Mouse (Mus musculus) lung, embryonic 14.5 days (tissue): ENCODE measurements around the gene Pianp. TPM values are rescaled to one million over a fixed set of nuclear protein-coding genes. Genes with fewer than 3 reads are reported as not detected.

Experiments
- ATAC-seq: fragments of 200-750 bp; cut with Nextera tagmentation; 2 replicates; pipeline ENCODE4 v1.8.0; 2017; ENCODE audit warnings: mild to moderate bottlenecking, moderate TSS enrichment, moderate library complexity; ENCODE audit not compliant: insufficient read depth
- DNase-seq: peaks from one replicate; pipeline ENCODE4 v3.0.0-alpha.2; 2015
- H3K27ac ChIP-seq: fragments of 300-500 bp; sonication (generic); 2 replicates; pipeline ENCODE4 v1.5.1; 2014; ENCODE audit warnings: low read depth, mild to moderate bottlenecking, moderate library complexity
- H3K27me3 ChIP-seq: fragments of 300-500 bp; sonication (generic); 2 replicates; pipeline ENCODE4 v1.6.1; 2014; ENCODE audit warnings: low read length, control low read depth; ENCODE audit not compliant: insufficient read depth
- H3K36me3 ChIP-seq: fragments of 300-500 bp; sonication (generic); 2 replicates; pipeline ENCODE4 v1.6.1; 2014; ENCODE audit warnings: control low read depth; ENCODE audit not compliant: insufficient read depth
- H3K4me1 ChIP-seq: fragments of 300-500 bp; sonication (generic); 2 replicates; pipeline ENCODE4 v1.6.1; 2014; ENCODE audit warnings: antibody characterized with exemption, control low read depth; ENCODE audit not compliant: insufficient read depth
- H3K4me2 ChIP-seq: fragments of 300-500 bp; sonication (generic); 2 replicates; pipeline ENCODE4 v1.6.1; 2014; ENCODE audit warnings: mild to moderate bottlenecking
- H3K4me3 ChIP-seq: fragments of 300-500 bp; sonication (generic); 2 replicates; pipeline ENCODE4 v1.5.1; 2014; ENCODE audit warnings: low read depth, low read length
- H3K9ac ChIP-seq: fragments of 300-500 bp; sonication (generic); 2 replicates; pipeline ENCODE4 v1.6.1; 2014
- H3K9me3 ChIP-seq: fragments of 300-500 bp; sonication (generic); 2 replicates; pipeline ENCODE4 v1.6.1; 2016; ENCODE audit warnings: low read depth, low read length, control low read depth
- CTCF ChIP-seq: IDR thresholded peaks from 2 replicates; pipeline ENCODE4 v1.5.1; 2016; ENCODE audit warnings: antibody characterized with exemption, low read depth
- WGBS: fragments of 180-500 bp; shearing (Covaris S2); extraction: QIAGEN DNeasy Blood & Tissue Kit; methylation state at CpG from one replicate; pipeline ENCODE4 v1.1.7; 2014; 5-methylcytosine and 5-hydroxymethylcytosine counted together
- polyA plus RNA-seq: library from polyadenylated mRNA; unstranded; fragments of >200 nt; fragmentation: Nextera tagmentation; extraction: Ambion mirVana; gene quantifications from 2 replicates; pipeline ENCODE4 v1.2.1, GENCODE M21; 2014

The Pianp gene
- polyA plus RNA-seq, 1 experiment from 2014 or later, result 0.59 TPM

DNA sequence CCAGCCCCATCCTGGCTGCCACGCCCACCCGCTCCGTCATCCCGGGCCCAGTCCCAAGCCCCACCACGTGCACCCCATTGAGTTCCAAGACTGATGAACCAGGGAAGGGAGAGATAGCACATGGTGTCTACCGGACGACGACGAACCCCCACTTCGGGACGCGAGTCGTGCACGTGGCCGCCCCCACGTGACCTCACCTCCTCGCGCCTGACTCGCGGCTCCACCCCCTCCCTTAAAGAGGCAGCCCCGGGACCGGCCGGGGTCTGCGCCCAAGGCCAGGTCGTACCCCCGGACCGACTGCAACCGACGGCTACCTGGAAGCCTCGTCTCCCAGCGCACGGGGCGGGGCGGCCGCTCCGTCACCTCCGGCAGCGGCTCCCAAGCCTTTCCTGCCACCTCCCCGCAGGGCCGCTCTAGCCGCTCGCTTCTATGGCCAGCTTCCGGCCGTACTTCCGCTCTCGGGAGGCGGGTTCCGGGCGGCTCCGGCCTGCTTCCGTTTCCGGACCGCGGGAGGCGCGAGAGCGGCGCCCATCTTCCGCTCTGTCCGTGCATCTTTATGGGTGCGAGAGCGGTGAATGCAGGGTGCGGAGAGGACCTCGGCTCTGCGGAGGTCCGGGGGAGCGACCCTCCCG lies 31.3 kb upstream of the Pianp start, which contains the start of gene Cops7a:
TSS of gene Cops7a (minus strand) at position 451 of the 632 bp plus-strand sequence.
- H3K27ac ChIP-seq, result peak within 1 kb of the TSS; percentile 88
- ATAC-seq, result peak; percentile 95
- peak within 1 kb of the TSS; percentile 74 for H3K9ac ChIP-seq
- peaks cover 8% of the 10 kb centered on the region; the same call in 1 of the 2 replicates for H3K4me1 ChIP-seq
- TF ChIP-seq CTCF, result no peak
- no peaks in the 10 kb centered on the region for H3K27me3 ChIP-seq
- no peaks in the 10 kb centered on the region; the same call in 1 of the 2 replicates for H3K9me3 ChIP-seq
- peak within 1 kb of the TSS; percentile 75 for H3K4me2 ChIP-seq
- DNase-seq, result peak; percentile 98
- peaks cover 26% of the 10 kb centered on the region for H3K36me3 ChIP-seq
- WGBS, result under 1% methylated on average over 68 of the region's 68 CpGs
- peak within 1 kb of the TSS; percentile 65 for H3K4me3 ChIP-seq

DNA sequence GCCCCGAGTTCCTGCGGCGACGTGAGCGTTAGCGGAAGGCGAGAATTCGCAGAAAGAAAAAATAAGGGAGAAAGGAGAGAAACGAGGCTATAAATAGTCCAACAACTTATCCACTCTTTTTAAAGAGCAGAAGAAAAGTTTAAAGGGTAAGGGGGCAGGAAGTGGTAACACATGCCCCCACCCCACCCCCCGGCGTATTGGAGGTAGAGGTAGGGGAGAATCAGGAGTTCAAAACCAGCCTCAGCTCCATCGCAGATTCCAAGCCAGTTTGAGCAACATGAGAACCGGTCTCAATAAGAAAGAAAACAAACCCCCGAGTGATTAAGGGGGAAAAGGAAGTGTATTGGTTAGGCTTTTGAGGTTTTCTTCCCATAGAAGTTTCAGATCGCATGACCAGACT lies 30.7 kb upstream of the Pianp start:
- peaks cover 8% of the 10 kb centered on the region; the same call in 1 of the 2 replicates for H3K4me1 ChIP-seq
- no peaks in the 10 kb centered on the region; the same call in 1 of the 2 replicates for H3K9me3 ChIP-seq
- 13% methylated on average over 15 of the region's 15 CpGs for WGBS
- peak overlapping the region; percentile 88 for H3K27ac ChIP-seq
- peak overlapping the region; percentile 75 for H3K4me2 ChIP-seq
- H3K36me3 ChIP-seq, result peaks cover 21% of the 10 kb centered on the region
- ATAC-seq (no peak; the same call in 1 of the 2 replicates), DNase-seq (peak; percentile 26)
- H3K9ac ChIP-seq, result peak overlapping the region; percentile 74
- no peak for TF ChIP-seq CTCF
- peak overlapping the region; percentile 65 for H3K4me3 ChIP-seq
- no peaks in the 10 kb centered on the region for H3K27me3 ChIP-seq

DNA sequence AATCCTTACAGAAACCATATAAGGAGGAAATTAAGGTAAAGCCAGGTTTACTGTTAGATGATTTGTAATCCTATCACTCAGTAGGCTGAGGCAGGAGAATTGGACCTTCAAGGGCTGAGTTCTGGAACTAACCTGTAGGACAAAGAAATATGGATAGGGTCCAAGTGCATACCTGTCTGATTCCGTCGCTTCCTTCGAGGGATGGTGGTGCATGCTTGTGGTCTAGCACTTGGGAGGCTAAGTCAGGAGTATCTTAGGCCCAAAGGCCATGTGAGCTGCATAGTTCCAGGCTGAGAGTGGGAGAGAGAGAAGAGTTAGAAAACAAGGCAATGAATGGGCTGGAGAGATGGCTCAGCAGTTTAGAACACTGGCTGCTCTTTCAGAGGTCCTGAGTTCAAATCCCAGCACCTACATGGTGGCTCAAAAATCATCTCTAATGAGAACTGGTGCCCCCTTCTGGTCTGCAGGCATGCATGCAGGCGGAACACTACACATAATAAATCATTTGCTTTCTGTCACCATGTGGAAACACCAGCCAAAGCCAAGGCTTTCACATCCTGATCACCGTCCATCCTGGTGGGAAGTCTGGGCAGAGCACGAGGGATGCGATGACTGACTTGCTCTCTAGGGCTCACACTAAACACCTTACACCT lies 29.9 kb upstream of the Pianp start:
- ATAC-seq, result no peak
- WGBS, result 93% methylated on average over 7 of the region's 7 CpGs

DNA sequence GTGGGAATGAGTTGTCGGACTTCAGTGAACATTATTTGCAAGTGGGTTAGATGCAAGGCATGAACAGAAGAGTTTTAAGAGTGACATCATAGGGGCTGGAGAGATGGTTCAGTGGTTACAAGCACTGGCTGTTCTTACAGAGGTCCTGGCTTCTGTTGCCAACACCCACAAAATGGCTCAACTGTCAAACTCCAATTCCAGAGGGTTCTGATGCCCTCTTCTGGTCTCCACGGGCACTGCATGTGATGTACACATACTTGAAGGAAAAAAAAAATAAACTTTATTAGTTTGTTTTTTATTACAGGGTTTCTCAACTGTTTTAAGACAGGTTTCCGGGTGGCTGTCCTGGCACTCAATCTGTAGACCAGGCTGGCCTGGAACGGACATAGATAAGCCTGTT lies 28.7 kb upstream of the Pianp start:
- ATAC-seq (no peak), DNase-seq (peak; percentile 75)
- no peak overlapping the region for H3K4me3 ChIP-seq
- H3K9me3 ChIP-seq, result no peaks in the 10 kb centered on the region; the same call in 1 of the 2 replicates
- H3K36me3 ChIP-seq, result 0 out of 2 replicates have a peak, but pooled peaks cover 4% of the 10 kb centered on the region
- H3K4me1 ChIP-seq, result peaks cover 8% of the 10 kb centered on the region; the same call in 1 of the 2 replicates
- no peaks in the 10 kb centered on the region for H3K27me3 ChIP-seq
- H3K9ac ChIP-seq, result no peak overlapping the region
- H3K27ac ChIP-seq, result no peak overlapping the region
- H3K4me2 ChIP-seq, result no peak overlapping the region
- peak; percentile 62 for TF ChIP-seq CTCF
- WGBS, result 61% methylated on average over 4 of the region's 4 CpGs

More for the DNA sequence above, 29.9 kb upstream of the Pianp start:
- Histone ChIP-seq H3K9ac (no peak overlapping the region), H3K4me3 (peak overlapping the region; percentile 65), H3K4me2 (peak overlapping the region; percentile 75), H3K27ac (no peak overlapping the region), H3K27me3 (no peaks in the 10 kb centered on the region), H3K9me3 (no peaks in the 10 kb centered on the region; the same call in 1 of the 2 replicates), H3K4me1 (peaks cover 8% of the 10 kb centered on the region; the same call in 1 of the 2 replicates), H3K36me3 (peaks cover 12% of the 10 kb centered on the region)
- peak; percentile 24 for DNase-seq
- TF ChIP-seq CTCF, result peak; percentile 47

DNA sequence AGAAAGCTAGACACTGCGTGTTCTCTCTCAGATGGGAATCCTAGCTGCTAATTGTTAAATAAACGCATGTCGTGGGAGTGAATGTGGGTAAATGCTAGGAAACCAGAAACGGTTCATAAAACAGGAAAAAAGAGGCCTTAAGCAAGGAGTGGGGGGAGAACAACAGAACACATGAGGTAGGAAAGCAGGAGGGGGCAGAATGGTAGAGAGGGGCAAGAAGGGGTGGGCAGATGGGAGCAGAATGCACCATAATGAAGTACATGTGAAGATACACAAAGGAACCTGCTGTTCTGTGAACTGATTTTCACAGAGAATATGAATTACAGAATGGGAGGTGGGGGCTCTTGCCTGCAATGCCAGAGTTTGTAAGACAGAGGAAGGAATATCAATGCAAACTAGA lies 4.3 kb upstream of the Pianp start:
- ATAC-seq (no peak), DNase-seq (no peak)
- no peak overlapping the region for H3K4me3 ChIP-seq
- H3K4me2 ChIP-seq, result no peak overlapping the region
- no peak overlapping the region for H3K27ac ChIP-seq
- H3K9ac ChIP-seq, result no peak overlapping the region
- 61% methylated on average over 4 of the region's 4 CpGs for WGBS
- no peaks in the 10 kb centered on the region for H3K9me3 ChIP-seq
- no peak for TF ChIP-seq CTCF
- H3K4me1 ChIP-seq, result no peaks in the 10 kb centered on the region
- peaks cover 43% of the 10 kb centered on the region for H3K27me3 ChIP-seq
- no peaks in the 10 kb centered on the region for H3K36me3 ChIP-seq

DNA sequence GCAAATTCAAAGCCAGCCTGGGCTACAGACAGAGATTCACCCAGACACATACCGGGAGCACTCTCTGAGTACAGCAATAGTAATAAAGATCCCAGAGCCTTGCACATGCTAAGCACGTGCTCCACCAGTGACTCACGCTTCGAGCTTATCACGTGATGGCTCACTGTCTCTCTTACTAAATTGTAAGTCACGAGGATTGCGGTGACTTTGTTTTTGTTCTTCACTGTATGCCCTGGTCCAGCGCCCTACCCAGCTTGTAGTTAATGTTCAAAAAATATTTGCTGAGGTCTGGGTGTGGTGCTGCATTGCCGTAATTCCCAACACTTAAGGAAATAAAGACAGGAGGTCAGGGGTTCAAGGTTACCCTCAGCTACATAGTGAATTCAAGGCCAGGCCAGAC lies 3.1 kb upstream of the Pianp start:
- Histone ChIP-seq H3K27ac (no peak overlapping the region), H3K36me3 (no peaks in the 10 kb centered on the region), H3K9ac (no peak overlapping the region), H3K9me3 (no peaks in the 10 kb centered on the region), H3K4me3 (no peak overlapping the region), H3K27me3 (peaks cover 54% of the 10 kb centered on the region), H3K4me2 (no peak overlapping the region), H3K4me1 (no peaks in the 10 kb centered on the region)
- ATAC-seq (no peak), DNase-seq (no peak)
- no peak for TF ChIP-seq CTCF
- whole genome bisulfite sequencing, result 73% methylated on average over 9 of the region's 9 CpGs

DNA sequence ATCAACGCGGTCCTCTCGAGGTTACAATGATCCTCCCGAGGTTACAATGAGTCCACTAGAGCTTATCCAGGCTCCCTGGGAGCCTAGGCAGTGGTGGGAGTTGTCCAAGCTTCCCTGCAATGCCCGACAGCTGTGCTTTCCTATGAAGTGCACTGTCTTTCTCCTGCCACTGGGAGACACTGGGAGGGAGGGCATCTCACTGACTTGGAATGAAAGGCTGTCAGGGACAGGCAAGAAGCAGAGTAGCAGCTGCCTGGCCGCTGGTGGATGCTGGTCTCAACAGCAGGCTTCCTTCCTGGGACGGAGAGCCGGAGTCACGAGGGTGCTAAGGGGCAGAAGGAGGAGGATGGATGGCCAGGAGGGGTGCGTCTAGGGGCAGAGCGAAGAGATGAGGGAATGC lies 2.6 kb upstream of the Pianp start:
- H3K27me3 ChIP-seq, result peaks cover 59% of the 10 kb centered on the region
- peak; percentile 53 for DNase-seq
- H3K4me2 ChIP-seq, result no peak overlapping the region; the same call in 1 of the 2 replicates

More for the DNA sequence above, 2.6 kb upstream of the Pianp start:
- 12% methylated on average over 11 of the region's 11 CpGs for WGBS
- peak; percentile 53 for TF ChIP-seq CTCF
- Histone ChIP-seq H3K9me3 (no peaks in the 10 kb centered on the region), H3K4me3 (no peak overlapping the region), H3K9ac (0 out of 2 replicates have a peak overlapping the region, but pooled peaks have one; percentile 33), H3K36me3 (no peaks in the 10 kb centered on the region), H3K27ac (no peak overlapping the region), H3K4me1 (no peaks in the 10 kb centered on the region)
- ATAC-seq, result peak; percentile 36; the same call in 1 of the 2 replicates
